Mouse (Mus musculus): ENCODE measurements around the gene Psd4. TPM values are rescaled to one million over a fixed set of nuclear protein-coding genes. Genes with fewer than 3 reads are reported as not detected.

Psd4 gene
- polyA plus RNA-seq, 1 experiment, result 1.2 TPM

- Histone ChIP-seq H3K4me1 (ENCODE audit: control insufficient read depth, insufficient read depth, insufficient read length, low read length) (no peaks in the 10 kb centered on the region), H3K27ac (replicated peaks; ENCODE audit: low read depth, low read length) (no peak overlapping the region), H3K4me3 (ENCODE audit: insufficient read depth, low read depth, low read length) (no peak overlapping the region)
These were observed 41.8 kb downstream of the Psd4 start for GRCm38 (mm10) chr2:24409166-24409565.

- H3K27ac ChIP-seq (replicated peaks; ENCODE audit: low read depth, low read length), result no peak overlapping the region
- peaks cover 7% of the 10 kb centered on the region for H3K4me1 ChIP-seq (ENCODE audit: control insufficient read depth, insufficient read depth, insufficient read length, low read length)
- no peak overlapping the region for H3K4me3 ChIP-seq (ENCODE audit: insufficient read depth, low read depth, low read length)
These were observed 45.8 kb downstream of the Psd4 start for GRCm38 (mm10) chr2:24413172-24413571.

GRCm38 (mm10) chr2:24413677-24414076, 46.3 kb downstream of the Psd4 start:
- peaks cover 7% of the 10 kb centered on the region for H3K4me1 ChIP-seq (ENCODE audit: control insufficient read depth, insufficient read depth, insufficient read length, low read length)
- no peak overlapping the region for H3K4me3 ChIP-seq (ENCODE audit: insufficient read depth, low read depth, low read length)
- H3K27ac ChIP-seq (replicated peaks; ENCODE audit: low read depth, low read length), result no peak overlapping the region

GRCm38 (mm10) chr2:24416668-24417067, 49.3 kb downstream of the Psd4 start:
- H3K4me1 ChIP-seq (ENCODE audit: control insufficient read depth, insufficient read depth, insufficient read length, low read length), result peaks cover 7% of the 10 kb centered on the region
- H3K27ac ChIP-seq (replicated peaks; ENCODE audit: low read depth, low read length), result no peak overlapping the region
- no peak overlapping the region for H3K4me3 ChIP-seq (ENCODE audit: insufficient read depth, low read depth, low read length)

DNA sequence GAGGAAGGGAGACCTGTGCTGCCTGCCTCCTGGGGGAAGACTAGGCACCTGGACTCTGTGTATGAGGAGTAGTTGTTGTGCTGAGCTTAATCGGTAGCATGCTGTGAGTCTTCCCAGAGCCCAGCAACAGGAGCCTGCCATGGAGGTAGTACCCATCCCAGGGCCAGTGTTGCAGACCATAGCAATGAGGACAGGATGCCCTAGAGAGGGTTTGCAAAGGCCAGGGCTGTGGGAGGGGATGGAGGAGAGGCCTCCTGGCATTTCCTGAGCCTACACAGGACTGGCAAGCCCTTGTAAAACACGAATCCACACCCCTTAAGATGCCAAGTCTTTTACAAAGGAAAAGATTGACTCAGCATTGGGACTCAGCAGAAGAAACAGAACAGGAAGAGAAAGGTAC, 49.7 kb downstream of the Psd4 start:
- H3K4me1 ChIP-seq (ENCODE audit: control insufficient read depth, insufficient read depth, insufficient read length, low read length), result peaks cover 7% of the 10 kb centered on the region
- no peak overlapping the region for H3K27ac ChIP-seq (replicated peaks; ENCODE audit: low read depth, low read length)
- H3K4me3 ChIP-seq (ENCODE audit: insufficient read depth, low read depth, low read length), result no peak overlapping the region

DNA sequence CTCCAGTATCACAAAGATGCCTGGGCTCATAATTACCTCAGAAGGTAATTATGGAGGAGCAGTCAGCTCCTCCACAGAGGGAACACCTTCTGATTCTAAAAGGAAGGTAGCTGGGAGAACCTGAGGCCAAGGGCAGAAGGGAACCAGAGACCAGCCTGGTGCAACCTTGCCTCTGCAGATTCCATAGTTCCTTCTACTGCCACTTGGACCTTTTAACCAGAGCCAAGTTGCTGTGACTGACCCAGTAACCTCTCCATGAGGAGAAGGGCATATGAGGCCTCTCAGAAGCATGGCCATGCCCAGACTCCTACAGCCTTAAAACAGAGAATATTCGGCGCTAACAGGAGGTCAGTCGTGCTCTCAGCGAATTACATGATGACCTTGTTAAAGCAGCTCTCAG, 50.2 kb downstream of the Psd4 start:
- peaks cover 7% of the 10 kb centered on the region for H3K4me1 ChIP-seq (ENCODE audit: control insufficient read depth, insufficient read depth, insufficient read length, low read length)
- no peak overlapping the region for H3K27ac ChIP-seq (replicated peaks; ENCODE audit: low read depth, low read length)
- H3K4me3 ChIP-seq (ENCODE audit: insufficient read depth, low read depth, low read length), result no peak overlapping the region

DNA sequence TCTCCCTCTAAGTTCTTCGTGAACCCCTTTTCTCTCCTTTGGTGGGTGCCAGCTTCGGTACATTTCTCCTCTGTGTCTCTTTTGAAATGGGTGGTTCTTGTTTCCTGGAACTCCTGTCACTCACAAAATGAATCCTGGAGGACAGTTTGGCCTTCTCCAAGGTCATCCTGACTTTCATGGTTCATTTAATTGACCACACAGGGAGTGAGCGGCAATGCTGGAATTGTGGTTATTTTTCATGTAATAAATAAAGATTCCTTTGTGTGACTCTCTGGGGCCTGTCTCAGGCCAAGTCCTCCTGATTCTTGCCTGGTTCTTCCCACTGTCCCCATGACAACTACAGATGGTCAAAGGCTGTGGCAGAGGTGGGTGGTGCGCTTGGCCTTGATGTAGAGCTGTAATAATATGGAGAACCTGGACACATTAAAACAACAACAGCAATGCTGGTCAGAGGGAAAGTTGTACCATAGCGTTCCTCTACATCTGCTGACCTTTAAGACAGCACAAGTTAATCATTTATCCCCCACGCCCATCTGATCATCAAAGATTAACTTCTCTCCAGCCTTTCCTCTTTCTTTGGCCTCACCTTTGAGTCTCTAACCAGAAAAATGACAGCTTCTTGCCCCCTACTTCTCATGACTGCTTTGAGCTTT, 54.0 kb downstream of the Psd4 start:
- Histone ChIP-seq H3K4me1 (ENCODE audit: control insufficient read depth, insufficient read depth, insufficient read length, low read length) (peaks cover 7% of the 10 kb centered on the region), H3K27ac (replicated peaks; ENCODE audit: low read depth, low read length) (no peak overlapping the region), H3K4me3 (ENCODE audit: insufficient read depth, low read depth, low read length) (no peak overlapping the region)

DNA sequence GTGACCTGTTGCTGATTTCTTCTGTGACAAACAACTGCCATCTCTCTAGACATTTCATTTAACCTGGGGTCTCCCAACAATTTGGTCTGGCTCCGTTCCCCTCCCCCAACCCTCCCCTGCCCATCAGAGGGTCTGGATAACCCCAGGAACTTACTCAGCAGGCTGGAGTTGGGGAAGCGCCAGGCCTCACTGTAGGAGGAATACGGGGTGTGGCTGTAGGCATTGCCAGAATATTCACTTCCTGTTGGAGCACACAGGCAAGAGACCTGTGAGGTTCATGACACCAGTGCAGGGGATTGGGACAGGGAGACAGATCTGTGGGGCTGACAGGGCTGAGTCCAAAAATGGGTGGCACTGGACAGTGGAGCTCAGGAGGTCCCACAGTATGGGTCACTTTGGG, 55.4 kb downstream of the Psd4 start:
- Histone ChIP-seq H3K4me1 (ENCODE audit: control insufficient read depth, insufficient read depth, insufficient read length, low read length) (no peaks in the 10 kb centered on the region), H3K4me3 (ENCODE audit: insufficient read depth, low read depth, low read length) (no peak overlapping the region), H3K27ac (replicated peaks; ENCODE audit: low read depth, low read length) (no peak overlapping the region)

- Histone ChIP-seq H3K4me1 (ENCODE audit: control insufficient read depth, insufficient read depth, insufficient read length, low read length) (no peaks in the 10 kb centered on the region), H3K4me3 (ENCODE audit: insufficient read depth, low read depth, low read length) (no peak overlapping the region), H3K27ac (replicated peaks; ENCODE audit: low read depth, low read length) (no peak overlapping the region)
These were observed 58.2 kb downstream of the Psd4 start for GRCm38 (mm10) chr2:24425630-24426029.

DNA sequence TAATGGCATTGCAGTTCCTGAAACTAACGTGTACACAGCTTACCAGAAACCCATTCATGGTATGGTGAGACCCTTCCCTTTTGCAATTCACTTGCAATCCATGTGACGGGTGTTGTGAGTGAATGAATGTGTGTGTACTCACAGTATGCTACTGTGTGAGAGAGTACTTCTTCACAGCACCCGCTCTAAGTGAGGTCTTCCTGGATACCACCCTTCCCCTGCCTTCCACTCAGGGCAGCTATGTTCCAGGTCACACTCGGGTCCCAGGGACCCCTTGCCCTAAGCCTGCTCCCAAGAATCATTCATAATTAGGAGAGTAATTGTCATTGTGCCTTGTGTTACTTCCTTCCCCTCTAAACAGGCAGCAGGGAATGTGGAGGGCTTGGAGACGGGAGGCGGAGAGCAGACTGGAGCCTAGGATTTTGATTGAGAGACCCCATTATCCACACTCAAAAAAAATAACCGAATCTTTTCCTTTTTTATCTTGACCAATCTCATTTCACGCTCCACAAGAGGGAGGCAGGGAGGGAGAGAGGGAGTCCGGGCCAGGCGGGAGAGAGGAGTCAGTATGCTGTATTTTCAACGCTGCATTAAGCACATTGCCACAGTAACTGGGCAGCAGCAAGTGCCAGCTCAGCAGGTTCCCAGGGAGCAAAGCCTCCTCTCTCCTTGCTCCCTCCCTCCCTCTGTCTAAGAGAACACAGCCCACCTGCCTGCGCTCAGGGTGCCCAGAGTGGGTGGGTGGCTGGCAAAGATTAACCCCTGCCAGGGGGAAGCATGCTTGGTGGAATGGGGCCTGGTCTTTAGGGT, 60.7 kb downstream of the Psd4 start:
- Histone ChIP-seq H3K4me1 (ENCODE audit: control insufficient read depth, insufficient read depth, insufficient read length, low read length) (no peaks in the 10 kb centered on the region), H3K4me3 (ENCODE audit: insufficient read depth, low read depth, low read length) (no peak overlapping the region), H3K27ac (replicated peaks; ENCODE audit: low read depth, low read length) (no peak overlapping the region)

- no peak overlapping the region for H3K4me3 ChIP-seq (ENCODE audit: insufficient read depth, low read depth, low read length)
- H3K4me1 ChIP-seq (ENCODE audit: control insufficient read depth, insufficient read depth, insufficient read length, low read length), result no peaks in the 10 kb centered on the region
- no peak overlapping the region for H3K27ac ChIP-seq (replicated peaks; ENCODE audit: low read depth, low read length)
These were observed 62.4 kb downstream of the Psd4 start for GRCm38 (mm10) chr2:24429806-24430205.

GRCm38 (mm10) chr2:24434670-24435069, 67.3 kb downstream of the Psd4 start:
- no peaks in the 10 kb centered on the region for H3K4me1 ChIP-seq (ENCODE audit: control insufficient read depth, insufficient read depth, insufficient read length, low read length)
- no peak overlapping the region for H3K27ac ChIP-seq (replicated peaks; ENCODE audit: low read depth, low read length)
- no peak overlapping the region for H3K4me3 ChIP-seq (ENCODE audit: insufficient read depth, low read depth, low read length)

DNA sequence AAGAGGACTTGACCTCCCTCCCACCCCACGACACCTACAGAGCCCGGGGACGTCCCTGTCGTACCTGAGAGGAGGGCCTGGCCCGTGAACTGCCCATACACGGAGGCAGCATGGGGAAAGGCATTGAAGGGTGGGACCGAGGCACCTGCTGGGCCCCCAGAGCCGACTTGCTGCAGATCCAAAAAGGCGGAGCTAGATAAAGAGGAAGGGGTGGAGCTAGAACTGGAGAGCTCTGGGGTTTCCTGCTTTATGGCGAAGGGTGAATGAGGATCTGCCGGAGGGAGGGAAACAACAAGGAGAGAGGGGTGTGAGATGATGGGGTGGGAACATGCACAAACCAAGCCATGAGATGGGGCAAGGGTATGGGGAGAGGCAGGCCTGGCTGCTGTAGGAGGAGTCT, 68.3 kb downstream of the Psd4 start:
- H3K27ac ChIP-seq (replicated peaks; ENCODE audit: low read depth, low read length), result no peak overlapping the region
- no peaks in the 10 kb centered on the region for H3K4me1 ChIP-seq (ENCODE audit: control insufficient read depth, insufficient read depth, insufficient read length, low read length)
- no peak overlapping the region for H3K4me3 ChIP-seq (ENCODE audit: insufficient read depth, low read depth, low read length)

DNA sequence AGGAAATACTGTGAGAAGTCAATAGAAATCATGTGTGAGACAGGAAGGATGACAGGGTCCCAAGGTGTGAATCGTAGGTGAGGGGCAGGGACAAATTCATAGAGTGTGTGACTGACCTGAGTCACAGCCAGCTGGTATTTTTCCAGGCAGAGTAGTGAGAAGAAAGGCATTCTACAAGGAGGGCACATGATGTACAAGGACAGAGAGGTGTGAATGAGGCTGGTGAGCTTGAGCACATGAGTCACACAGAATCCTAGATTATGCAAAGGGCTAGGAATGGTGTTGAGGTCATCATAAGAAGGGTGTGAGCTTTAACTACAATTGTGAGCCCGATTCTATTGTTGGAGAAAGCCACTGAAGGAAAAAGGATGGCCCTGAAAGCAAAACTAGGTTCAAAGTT, 72.7 kb downstream of the Psd4 start:
- Histone ChIP-seq H3K4me3 (ENCODE audit: insufficient read depth, low read depth, low read length) (no peak overlapping the region), H3K4me1 (ENCODE audit: control insufficient read depth, insufficient read depth, insufficient read length, low read length) (no peaks in the 10 kb centered on the region), H3K27ac (replicated peaks; ENCODE audit: low read depth, low read length) (no peak overlapping the region)

DNA sequence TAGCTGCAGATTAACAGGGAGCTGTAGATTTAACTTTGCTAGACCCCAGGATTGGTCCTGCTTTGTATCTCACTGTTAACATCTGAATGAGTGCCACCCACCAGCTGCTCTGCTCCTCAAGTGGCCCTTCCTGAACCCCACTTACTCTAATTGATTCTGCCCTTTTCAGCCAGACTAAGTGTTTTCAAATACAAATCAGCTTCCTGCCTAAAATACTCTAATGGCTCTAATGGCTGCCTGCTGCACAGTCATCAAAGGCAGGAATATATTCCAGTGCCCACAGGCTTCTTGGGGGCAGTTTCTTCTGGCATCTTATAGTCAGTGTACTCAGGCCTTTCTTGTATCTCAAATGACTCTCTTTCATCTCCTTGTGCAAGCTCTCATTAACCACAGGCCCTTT, 74.5 kb downstream of the Psd4 start:
- Histone ChIP-seq H3K27ac (replicated peaks; ENCODE audit: low read depth, low read length) (no peak overlapping the region), H3K4me1 (ENCODE audit: control insufficient read depth, insufficient read depth, insufficient read length, low read length) (no peaks in the 10 kb centered on the region)

DNA sequence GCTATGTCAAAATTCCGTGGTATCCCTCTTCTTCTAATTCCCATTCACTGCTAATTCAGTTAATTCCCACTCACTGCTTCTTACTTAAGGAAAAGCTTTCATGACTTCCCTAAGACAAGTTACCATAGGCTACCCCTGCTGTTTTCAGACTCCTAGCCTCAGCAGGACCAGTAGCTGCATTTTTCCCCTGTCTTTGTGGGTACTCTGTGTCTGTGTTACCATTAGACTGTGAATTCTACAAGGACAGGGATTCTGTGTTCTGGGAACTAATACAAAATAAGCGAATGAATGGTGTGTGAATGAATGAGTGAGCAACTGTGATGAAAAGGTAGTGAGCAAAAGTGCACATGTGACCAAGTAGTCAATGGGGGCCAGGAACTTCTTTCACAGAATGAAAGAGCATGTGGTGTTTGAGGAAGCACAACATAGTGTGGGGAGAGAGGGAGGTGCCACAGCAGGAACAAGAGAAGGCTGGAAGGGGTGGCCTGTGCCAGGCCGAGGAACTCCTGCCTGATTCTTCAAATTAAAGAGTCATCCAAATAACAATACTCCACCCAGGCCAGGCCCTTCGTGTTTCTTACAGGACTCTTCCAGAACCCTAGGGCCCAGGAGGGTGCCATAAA, 75.0 kb downstream of the Psd4 start:
- Histone ChIP-seq H3K4me1 (ENCODE audit: control insufficient read depth, insufficient read depth, insufficient read length, low read length) (no peaks in the 10 kb centered on the region), H3K4me3 (ENCODE audit: insufficient read depth, low read depth, low read length) (no peak overlapping the region), H3K27ac (replicated peaks; ENCODE audit: low read depth, low read length) (no peak overlapping the region)

More for the DNA sequence above, 74.5 kb downstream of the Psd4 start:
- no peak overlapping the region for H3K4me3 ChIP-seq (ENCODE audit: insufficient read depth, low read depth, low read length)
